Mouse (Mus musculus) liver, adult 2 months (tissue): ENCODE results near the gene H2afy.

Experiments used
- CTCF ChIP-seq: fragments of 200-500 bp; IDR thresholded peaks from 2 replicates; pipeline ENCODE4 v1.5.1; 2011; ENCODE audit warnings: low read depth, low read length, control low read depth
- POLR2A ChIP-seq: fragments of 200-500 bp; IDR thresholded peaks from 2 replicates; pipeline ENCODE4 v1.6.1; 2011; ENCODE audit warnings: low read length, control low read depth; ENCODE audit not compliant: insufficient read depth; ENCODE audit errors: extremely low read depth

DNA sequence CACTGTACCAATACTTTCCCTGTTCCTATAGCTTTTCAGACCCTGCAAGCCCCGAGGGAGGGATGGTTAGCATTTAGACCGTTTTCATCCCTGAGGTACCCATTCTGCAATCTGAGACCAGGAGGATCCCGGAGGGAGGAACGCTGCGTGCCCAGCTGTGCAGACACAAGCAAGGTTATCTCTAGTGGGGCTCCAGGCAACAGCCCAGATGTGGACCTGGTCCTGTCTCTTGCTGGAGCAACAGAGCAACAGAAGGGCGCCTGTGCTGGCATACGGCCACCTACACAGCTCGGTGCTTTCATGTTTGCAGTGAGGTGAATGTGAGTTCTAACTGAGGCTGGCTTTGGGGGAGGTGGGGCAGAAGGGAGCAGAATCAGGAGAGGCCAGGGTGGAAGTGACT lies 41.6 kb downstream of the H2afy start:
- TF ChIP-seq CTCF (no peak), POLR2A (no peak)
